Mouse (Mus musculus) heart, embryonic 10.5 days (tissue): Measurements from ENCODE around the gene Ccm2. TPM values are rescaled to one million over a fixed set of nuclear protein-coding genes. Genes with fewer than 3 reads are reported as not detected.

Experiments
- DNase-seq: peaks from one replicate; pipeline ENCODE4 v3.0.0-alpha.2; 2017; ENCODE audit warnings: low spot score
- H3K27ac ChIP-seq: fragments of 300-500 bp; sonication (generic); 2 replicates; pipeline ENCODE4 v1.5.1; 2016; ENCODE audit warnings: mild to moderate bottlenecking
- H3K27me3 ChIP-seq: fragments of 300-500 bp; sonication (generic); 2 replicates; pipeline ENCODE4 v1.6.1; 2016; ENCODE audit warnings: mild to moderate bottlenecking; ENCODE audit not compliant: poor library complexity, insufficient read depth, severe bottlenecking
- H3K36me3 ChIP-seq: fragments of 300-500 bp; sonication (generic); 2 replicates; pipeline ENCODE4 v1.6.1; 2016; ENCODE audit warnings: mild to moderate bottlenecking, moderate library complexity
- H3K4me1 ChIP-seq: fragments of 300-500 bp; sonication (generic); 2 replicates; pipeline ENCODE4 v1.6.1; 2016; ENCODE audit warnings: mild to moderate bottlenecking
- H3K4me3 ChIP-seq: fragments of 300-500 bp; sonication (generic); 2 replicates; pipeline ENCODE4 v1.5.1; 2016; ENCODE audit warnings: mild to moderate bottlenecking, moderate library complexity
- H3K9me3 ChIP-seq: fragments of 300-500 bp; sonication (generic); 2 replicates; pipeline ENCODE4 v1.6.1; 2016; ENCODE audit warnings: mild to moderate bottlenecking, moderate library complexity
- WGBS: fragments of 180-500 bp; shearing (Covaris S2); methylation state at CpG from one replicate; pipeline ENCODE4 v1.1.7; 2016; 5-methylcytosine and 5-hydroxymethylcytosine counted together
- polyA plus RNA-seq: library from polyadenylated mRNA; unstranded; fragments of >200 nt; fragmentation: Nextera tagmentation; extraction: Ambion mirVana; gene quantifications from 2 replicates; pipeline ENCODE4 v1.2.1, GENCODE M21; 2016

Gene Ccm2
- polyA plus RNA-seq, 1 experiment from 2014 or later = 108 TPM

DNA sequence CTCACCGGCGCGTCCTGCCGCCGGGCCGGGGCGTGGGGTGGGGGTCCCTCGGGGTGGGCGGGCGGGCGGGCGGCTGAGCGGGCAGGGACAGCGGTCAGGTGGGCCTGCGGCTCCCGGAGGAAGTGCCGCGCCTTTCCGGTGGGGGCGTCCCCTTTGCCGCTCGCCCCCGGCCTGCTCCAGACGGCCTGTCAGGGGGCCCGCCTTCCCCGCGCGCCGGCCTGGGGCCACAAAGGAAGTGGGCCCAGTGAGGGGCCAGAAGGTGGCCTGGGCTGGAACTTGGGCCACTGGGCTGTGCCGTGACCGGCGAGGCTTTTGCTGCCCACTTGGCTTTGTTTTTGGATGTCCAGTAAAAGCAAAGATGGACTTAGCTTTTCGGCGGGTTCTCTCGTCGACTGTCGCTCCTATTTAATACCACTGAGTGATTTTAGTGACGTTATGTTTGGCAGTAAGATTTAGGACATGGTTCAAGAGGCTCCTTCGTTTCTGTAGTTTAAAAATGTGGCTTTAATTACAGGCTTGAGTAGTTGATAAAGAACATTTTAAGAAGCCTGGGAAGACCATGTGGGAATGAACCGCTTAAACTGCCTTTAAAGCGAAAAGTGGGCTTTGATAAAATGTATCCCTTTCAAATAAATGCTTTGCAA, 472 bp downstream of the Ccm2 start:
- peaks cover 14% of the 10 kb centered on the region for H3K36me3 ChIP-seq
- WGBS = under 1% methylated on average over 37 of the region's 41 CpGs
- H3K27ac ChIP-seq = peak overlapping the region; percentile 97
- no peaks in the 10 kb centered on the region for H3K27me3 ChIP-seq
- H3K4me1 ChIP-seq = peaks cover 8% of the 10 kb centered on the region; the same call in 1 of the 2 replicates
- peak overlapping the region; percentile 84 for H3K4me3 ChIP-seq
- DNase-seq = peak; percentile 86
- no peaks in the 10 kb centered on the region for H3K9me3 ChIP-seq

DNA sequence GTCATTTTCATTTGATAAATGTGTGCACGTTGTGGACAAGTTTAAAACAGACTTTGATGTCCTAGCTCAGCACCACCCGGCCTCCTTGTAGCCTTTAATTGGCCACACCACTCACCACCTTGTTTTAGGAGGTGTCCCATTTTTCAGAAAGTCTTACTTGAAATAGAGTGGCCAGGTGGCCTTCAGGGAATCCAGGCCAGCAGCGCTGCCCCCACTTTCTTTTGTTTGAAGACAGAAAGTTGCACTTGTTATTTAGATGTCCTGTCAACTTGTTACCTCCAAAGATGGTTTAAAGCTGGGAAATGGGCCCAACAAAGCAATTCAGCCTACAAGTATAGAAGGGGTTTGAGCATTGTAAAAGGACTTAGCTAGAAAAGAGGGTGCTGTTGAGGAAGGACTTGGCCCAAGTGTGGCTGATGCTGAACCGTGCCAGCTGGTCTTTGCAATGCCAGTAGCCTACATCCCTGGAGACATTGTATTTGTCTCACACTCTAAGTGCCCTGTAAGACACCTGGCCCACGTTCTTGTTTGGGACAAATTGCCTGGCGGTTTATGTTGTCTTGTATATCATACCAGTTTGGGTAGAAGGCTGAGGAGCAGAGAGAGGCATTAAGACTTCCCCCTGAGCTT, 1.1 kb downstream of the Ccm2 start:
- WGBS = 49% methylated on average over 6 of the region's 6 CpGs
- DNase-seq = no peak

DNA sequence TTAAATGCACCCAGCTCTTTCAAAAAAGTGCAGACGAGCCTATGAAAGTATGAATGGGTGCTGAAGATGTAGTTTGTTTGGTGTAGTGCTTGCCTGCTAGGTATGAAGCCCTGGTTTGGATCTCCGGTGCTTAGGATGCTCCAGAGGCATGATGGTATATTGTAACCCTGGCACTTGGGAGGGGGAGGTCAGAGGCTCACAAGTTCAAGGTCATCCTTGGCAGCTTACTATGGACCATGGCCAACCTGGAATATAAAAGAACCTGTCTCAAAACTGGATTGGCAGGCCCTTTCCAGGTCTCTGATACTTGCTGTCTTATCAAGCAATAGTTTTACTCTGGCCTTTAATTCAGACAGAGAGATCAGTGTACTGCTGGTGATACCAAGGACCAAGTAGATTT, 3.1 kb downstream of the Ccm2 start:
- no peaks in the 10 kb centered on the region for H3K27me3 ChIP-seq
- 94% methylated on average over 2 of the region's 2 CpGs for WGBS
- no peak overlapping the region for H3K4me3 ChIP-seq
- peaks cover 8% of the 10 kb centered on the region; the same call in 1 of the 2 replicates for H3K4me1 ChIP-seq
- DNase-seq = no peak
- H3K36me3 ChIP-seq = peaks cover 23% of the 10 kb centered on the region
- no peaks in the 10 kb centered on the region for H3K9me3 ChIP-seq
- H3K27ac ChIP-seq = no peak overlapping the region

More for the DNA sequence above, 1.1 kb downstream of the Ccm2 start:
- Histone ChIP-seq H3K9me3 (no peaks in the 10 kb centered on the region), H3K4me1 (peaks cover 8% of the 10 kb centered on the region; the same call in 1 of the 2 replicates), H3K27me3 (no peaks in the 10 kb centered on the region), H3K27ac (peak overlapping the region; percentile 97), H3K36me3 (peaks cover 18% of the 10 kb centered on the region), H3K4me3 (peak overlapping the region; percentile 84)

DNA sequence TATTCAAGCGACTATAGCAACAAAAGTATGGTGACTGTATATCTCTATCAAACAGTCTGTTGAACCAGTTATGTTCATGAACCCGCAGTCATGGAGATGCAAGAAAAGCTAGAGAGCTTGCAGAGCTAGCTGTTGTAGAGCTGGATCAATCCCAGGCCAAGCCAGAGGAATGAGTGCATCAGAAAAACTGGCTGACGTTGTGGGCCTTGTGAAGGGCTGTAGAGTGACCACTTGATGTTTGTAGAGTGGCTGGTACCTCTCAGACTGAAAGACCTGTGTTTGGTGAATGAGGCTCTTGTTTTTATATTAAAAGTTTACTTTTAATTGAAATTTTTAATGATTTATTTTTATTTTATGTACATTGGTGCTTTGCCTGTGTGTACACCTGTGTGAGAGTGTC, 3.5 kb downstream of the Ccm2 start:
- DNase-seq = no peak
- Histone ChIP-seq H3K27ac (no peak overlapping the region), H3K4me3 (no peak overlapping the region), H3K9me3 (no peaks in the 10 kb centered on the region), H3K27me3 (no peaks in the 10 kb centered on the region), H3K36me3 (peaks cover 23% of the 10 kb centered on the region), H3K4me1 (peaks cover 8% of the 10 kb centered on the region; the same call in 1 of the 2 replicates)
- WGBS = 88% methylated on average over 3 of the region's 3 CpGs

DNA sequence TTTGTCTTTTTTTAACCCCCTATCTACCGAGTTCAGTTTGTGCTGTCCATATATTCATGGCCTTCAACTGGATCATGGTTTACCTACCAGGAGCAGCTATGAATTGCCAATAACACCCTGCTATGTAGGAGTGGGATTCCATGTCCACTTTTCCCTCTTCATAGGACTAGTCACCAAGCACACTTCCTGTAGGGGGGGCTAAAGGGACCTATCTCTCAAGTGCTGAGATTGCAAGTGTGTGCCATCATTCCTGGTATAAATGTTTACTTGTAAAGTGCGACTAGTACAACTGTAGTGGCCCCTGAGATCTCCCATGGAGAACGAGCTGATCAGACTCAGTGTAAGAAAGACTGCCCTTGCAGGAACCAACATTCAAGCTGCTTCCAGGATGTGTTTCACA, 11.5 kb downstream of the Ccm2 start:
- Histone ChIP-seq H3K27ac (no peak overlapping the region), H3K9me3 (no peaks in the 10 kb centered on the region), H3K4me3 (no peak overlapping the region), H3K27me3 (no peaks in the 10 kb centered on the region), H3K36me3 (peaks cover 21% of the 10 kb centered on the region), H3K4me1 (peaks cover 12% of the 10 kb centered on the region)
- WGBS = 74% methylated on average over 3 of the region's 3 CpGs
- no peak for DNase-seq

DNA sequence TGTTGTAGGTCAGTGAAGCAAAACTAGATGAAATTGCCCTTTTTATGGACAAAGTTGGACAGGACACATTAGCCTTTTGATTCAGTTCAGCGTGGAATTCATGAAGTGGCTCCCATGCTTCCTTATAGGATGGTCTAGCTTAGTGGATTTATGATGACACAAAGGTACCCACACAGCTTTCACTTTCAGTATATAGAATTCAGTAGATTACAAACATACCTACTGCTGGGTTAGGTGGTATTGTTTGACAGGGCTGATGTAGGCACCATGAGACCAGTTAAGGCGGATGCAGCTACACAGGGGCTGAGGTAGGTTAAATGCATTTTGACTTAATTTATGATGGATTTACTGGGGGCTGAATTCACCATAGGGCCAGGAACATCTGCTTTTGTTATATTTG, 13.3 kb downstream of the Ccm2 start:
- Histone ChIP-seq H3K4me3 (no peak overlapping the region), H3K27ac (no peak overlapping the region), H3K36me3 (peaks cover 28% of the 10 kb centered on the region), H3K9me3 (no peaks in the 10 kb centered on the region), H3K4me1 (peaks cover 20% of the 10 kb centered on the region), H3K27me3 (no peaks in the 10 kb centered on the region)
- no peak for DNase-seq
- WGBS = 89% methylated on average over 2 of the region's 2 CpGs

DNA sequence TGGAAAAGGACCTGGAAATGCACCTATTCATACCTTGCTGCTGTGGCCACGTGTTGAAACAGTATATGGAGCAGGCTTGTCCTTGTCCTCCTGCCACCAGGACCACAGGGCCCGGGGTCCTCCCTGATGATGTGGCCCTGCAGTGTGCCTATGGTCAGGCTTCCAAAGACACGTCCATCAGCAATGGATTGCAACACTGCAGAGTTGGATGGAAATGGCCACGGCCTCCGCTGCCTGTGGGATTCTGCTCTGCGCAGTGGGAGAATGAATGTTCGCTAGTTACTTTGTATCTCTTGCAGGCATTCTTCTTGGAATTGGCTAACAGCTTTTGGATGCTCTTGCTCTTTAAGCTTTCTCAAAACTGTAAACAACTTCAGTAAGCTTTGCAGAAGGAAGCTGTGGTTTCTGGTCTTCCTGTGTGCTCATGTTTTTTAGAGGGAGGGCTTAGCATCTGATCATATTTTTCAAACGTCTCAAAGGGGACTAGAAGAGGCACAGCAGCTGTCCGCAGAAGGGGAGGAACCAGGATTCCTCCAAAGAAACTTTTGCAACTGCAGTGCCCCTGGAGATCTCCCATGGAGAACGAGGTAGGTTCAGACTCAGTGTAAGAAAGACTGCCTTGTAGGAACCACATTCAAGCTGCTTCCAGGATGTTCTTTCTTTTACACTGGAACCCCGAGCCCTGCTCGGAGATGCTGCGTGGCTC, 14.1 kb downstream of the Ccm2 start:
- H3K36me3 ChIP-seq = peaks cover 32% of the 10 kb centered on the region
- H3K27ac ChIP-seq = no peak overlapping the region
- no peaks in the 10 kb centered on the region for H3K27me3 ChIP-seq
- no peak for DNase-seq
- 90% methylated on average over 13 of the region's 13 CpGs for WGBS
- no peak overlapping the region for H3K4me3 ChIP-seq
- no peaks in the 10 kb centered on the region for H3K9me3 ChIP-seq
- peaks cover 20% of the 10 kb centered on the region for H3K4me1 ChIP-seq

DNA sequence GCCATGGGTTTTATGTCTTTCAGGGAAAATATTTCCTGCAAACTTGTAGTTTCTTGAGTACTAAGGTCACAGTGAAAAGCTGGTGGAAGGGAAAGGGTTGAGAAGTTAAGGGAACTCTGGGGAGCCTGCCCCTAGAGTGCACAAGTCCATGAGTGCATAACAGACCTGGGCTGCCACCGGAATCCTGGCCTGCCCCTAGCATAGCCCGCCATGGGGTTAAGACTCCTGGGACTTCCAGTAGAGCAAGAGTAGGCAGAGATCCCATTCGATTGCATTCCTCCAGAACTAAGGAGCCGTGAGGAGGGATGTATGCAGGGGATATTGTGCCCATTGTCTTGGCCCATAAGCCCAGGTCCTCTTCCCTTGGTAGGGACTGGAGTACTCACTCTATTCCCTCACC, 14.8 kb downstream of the Ccm2 start:
- Histone ChIP-seq H3K27ac (no peak overlapping the region), H3K4me1 (peaks cover 20% of the 10 kb centered on the region), H3K27me3 (no peaks in the 10 kb centered on the region), H3K9me3 (no peaks in the 10 kb centered on the region), H3K36me3 (peaks cover 32% of the 10 kb centered on the region), H3K4me3 (no peak overlapping the region)
- 93% methylated on average over 4 of the region's 4 CpGs for WGBS
- no peak for DNase-seq

DNA sequence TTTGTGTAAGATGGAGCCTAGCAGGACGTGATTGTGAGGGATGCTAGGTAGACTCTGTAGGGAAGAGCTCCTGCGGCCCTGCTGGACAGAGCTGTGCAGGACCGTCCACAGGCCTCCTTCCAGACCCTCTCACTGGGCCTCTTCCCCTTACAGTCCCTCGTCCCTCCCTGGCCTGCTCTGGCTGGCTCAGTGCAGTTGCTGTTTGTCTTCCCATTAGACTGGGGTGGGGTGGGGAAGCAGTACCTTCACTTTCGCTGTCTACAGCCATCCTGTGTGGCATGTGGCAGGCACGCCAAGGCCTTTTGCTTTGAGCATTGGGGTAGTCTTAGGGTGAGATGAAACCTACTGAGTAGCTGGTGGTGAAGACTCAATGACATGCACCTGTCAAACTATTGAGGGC, 15.7 kb downstream of the Ccm2 start:
- WGBS = 78% methylated on average over 6 of the region's 6 CpGs
- no peak for DNase-seq
- no peaks in the 10 kb centered on the region for H3K9me3 ChIP-seq
- peaks cover 24% of the 10 kb centered on the region for H3K36me3 ChIP-seq
- peaks cover 18% of the 10 kb centered on the region for H3K4me1 ChIP-seq
- H3K27ac ChIP-seq = no peak overlapping the region
- no peak overlapping the region for H3K4me3 ChIP-seq
- no peaks in the 10 kb centered on the region for H3K27me3 ChIP-seq

DNA sequence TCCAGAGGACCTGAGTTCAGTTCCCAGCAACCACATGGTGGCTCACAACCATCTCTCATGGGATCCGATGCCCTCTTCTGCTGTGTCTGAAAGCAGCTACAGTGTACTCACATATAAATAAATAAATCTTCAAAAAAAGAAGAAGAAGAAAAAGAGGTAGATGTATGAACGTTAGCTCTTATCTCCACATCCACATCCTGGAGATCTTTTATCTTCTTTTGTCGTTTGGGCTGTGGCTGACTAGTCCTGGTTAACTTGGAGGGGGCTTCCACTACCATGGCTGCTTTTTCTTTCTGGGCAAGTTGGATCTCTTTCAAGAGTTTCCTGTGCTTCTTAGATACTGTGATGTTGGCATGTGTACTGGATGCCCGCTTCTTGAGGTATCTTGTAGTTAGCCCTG, 16.5 kb downstream of the Ccm2 start:
- DNase-seq = no peak
- Histone ChIP-seq H3K27ac (no peak overlapping the region), H3K9me3 (no peaks in the 10 kb centered on the region), H3K4me3 (no peak overlapping the region), H3K27me3 (no peaks in the 10 kb centered on the region), H3K36me3 (peaks cover 19% of the 10 kb centered on the region; the same call in 1 of the 2 replicates), H3K4me1 (peaks cover 18% of the 10 kb centered on the region)
- 89% methylated on average over 4 of the region's 4 CpGs for WGBS

DNA sequence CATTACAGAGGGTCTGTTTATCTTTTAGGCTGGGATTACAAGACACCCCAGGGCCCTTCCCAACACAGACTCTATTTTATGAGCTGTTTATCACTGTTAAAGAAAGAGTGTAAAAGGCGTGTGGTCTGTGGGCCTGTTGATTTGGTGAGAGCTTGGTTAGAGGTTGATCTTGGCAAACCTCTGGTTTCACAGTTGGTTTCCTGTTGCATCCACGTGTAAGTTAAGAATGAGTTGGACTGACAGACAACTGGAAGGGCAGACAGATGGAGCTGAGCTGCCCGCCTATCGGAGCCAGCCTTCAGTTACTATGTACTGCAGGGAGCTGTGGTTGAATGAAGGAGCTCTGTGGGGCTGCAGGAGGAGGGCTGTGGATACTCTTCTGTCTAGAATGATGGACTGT, 19.8 kb downstream of the Ccm2 start:
- Histone ChIP-seq H3K9me3 (no peaks in the 10 kb centered on the region), H3K27ac (no peak overlapping the region)
- WGBS = 85% methylated on average over 4 of the region's 4 CpGs

DNA sequence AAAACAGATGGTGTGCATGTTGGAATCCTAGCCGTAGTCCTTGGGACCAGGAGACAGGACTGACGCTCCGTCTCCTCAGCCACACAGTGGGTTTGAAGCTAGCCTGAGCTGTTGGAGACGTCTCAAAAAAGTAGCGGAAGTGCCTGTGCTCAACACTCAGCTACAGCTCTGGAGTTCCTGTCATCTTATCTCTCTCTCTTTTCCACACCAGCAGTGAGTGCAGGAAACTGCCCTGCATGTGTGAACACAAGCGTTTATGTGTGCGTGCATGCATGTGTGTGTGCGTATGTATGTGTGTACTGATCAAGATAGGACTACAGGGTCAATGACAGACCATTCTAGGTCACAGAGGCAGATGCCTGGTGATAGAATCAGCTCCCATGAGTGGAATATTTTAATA, 21.3 kb downstream of the Ccm2 start:
- H3K27me3 ChIP-seq = no peaks in the 10 kb centered on the region
- 45% methylated on average over 8 of the region's 8 CpGs for WGBS
- no peak overlapping the region for H3K27ac ChIP-seq
- peaks cover 33% of the 10 kb centered on the region for H3K4me1 ChIP-seq
- H3K9me3 ChIP-seq = no peaks in the 10 kb centered on the region
- H3K4me3 ChIP-seq = 0 out of 2 replicates have a peak overlapping the region, but pooled peaks have one; percentile 16
- H3K36me3 ChIP-seq = peaks cover 41% of the 10 kb centered on the region
- DNase-seq = no peak

More for the DNA sequence above, 19.8 kb downstream of the Ccm2 start:
- H3K4me3 ChIP-seq = no peak overlapping the region
- H3K4me1 ChIP-seq = peaks cover 31% of the 10 kb centered on the region
- DNase-seq = no peak
- no peaks in the 10 kb centered on the region for H3K27me3 ChIP-seq
- peaks cover 32% of the 10 kb centered on the region for H3K36me3 ChIP-seq
